Mouse (Mus musculus) hindbrain, embryonic 10.5 days (tissue): ENCODE measurements around the gene Prr14l. TPM values are rescaled to one million over a fixed set of nuclear protein-coding genes. Genes with fewer than 3 reads are reported as not detected.
"Not testable (repeated sequence)": the region's sequence is repeated elsewhere in the genome, so short reads cannot be mapped to it uniquely, and the experiment has no call there.

Experiments
- DNase-seq: peaks from one replicate; pipeline ENCODE4 v3.0.0-alpha.2; 2017; ENCODE audit warnings: low spot score
- H3K27ac ChIP-seq: fragments of 300-500 bp; sonication (generic); 2 replicates; pipeline ENCODE4 v1.5.1; 2016; ENCODE audit warnings: mild to moderate bottlenecking, moderate library complexity
- H3K27me3 ChIP-seq: fragments of 300-500 bp; sonication (generic); 2 replicates; pipeline ENCODE4 v1.6.1; 2016; ENCODE audit warnings: mild to moderate bottlenecking; ENCODE audit not compliant: poor library complexity, insufficient read depth, severe bottlenecking
- H3K36me3 ChIP-seq: fragments of 300-500 bp; sonication (generic); 2 replicates; pipeline ENCODE4 v1.6.1; 2016; ENCODE audit warnings: mild to moderate bottlenecking, moderate library complexity
- H3K4me1 ChIP-seq: fragments of 300-500 bp; sonication (generic); replicated peaks from 2 replicates; pipeline ENCODE4 v1.6.1; 2016; ENCODE audit warnings: mild to moderate bottlenecking
- H3K4me3 ChIP-seq: fragments of 300-500 bp; sonication (generic); 2 replicates; pipeline ENCODE4 v1.5.1; 2016; ENCODE audit warnings: mild to moderate bottlenecking, moderate library complexity
- H3K9me3 ChIP-seq: fragments of 300-500 bp; sonication (generic); 2 replicates; pipeline ENCODE4 v1.6.1; 2016; ENCODE audit warnings: mild to moderate bottlenecking, moderate library complexity
- WGBS: fragments of 180-500 bp; shearing (Covaris S2); methylation state at CpG from one replicate; pipeline ENCODE4 v1.1.7; 2016; 5-methylcytosine and 5-hydroxymethylcytosine counted together
- polyA plus RNA-seq: library from polyadenylated mRNA; unstranded; fragments of >200 nt; fragmentation: Nextera tagmentation; extraction: Ambion mirVana; gene quantifications from 2 replicates; pipeline ENCODE4 v1.2.1, GENCODE M21; 2016

Gene Prr14l
- polyA plus RNA-seq, 1 experiment from 2014 or later = 18.2 TPM

- WGBS = 90% methylated on average over 3 of the region's 3 CpGs
- Histone ChIP-seq H3K4me1 (peaks cover 2% of the 10 kb centered on the region; the same call in 1 of the 2 replicates), H3K4me3 (no peak overlapping the region), H3K27me3 (no peaks in the 10 kb centered on the region), H3K36me3 (peaks cover 29% of the 10 kb centered on the region), H3K9me3 (no peaks in the 10 kb centered on the region), H3K27ac (no peak overlapping the region)
- DNase-seq = no peak
Measured at GRCm38 (mm10) chr5:32778168-32778567, 75.9 kb downstream of the Prr14l start.

- Histone ChIP-seq H3K4me1 (peaks cover 2% of the 10 kb centered on the region; the same call in 1 of the 2 replicates), H3K36me3 (peaks cover 42% of the 10 kb centered on the region), H3K27me3 (no peaks in the 10 kb centered on the region), H3K4me3 (no peak overlapping the region), H3K9me3 (no peaks in the 10 kb centered on the region), H3K27ac (no peak overlapping the region)
- DNase-seq = no peak
- 83% methylated on average over 2 of the region's 2 CpGs for WGBS
Measured at GRCm38 (mm10) chr5:32772361-32772760, 81.7 kb downstream of the Prr14l start.

- 96% methylated on average over 4 of the region's 4 CpGs for WGBS
Measured at GRCm38 (mm10) chr5:32767636-32768373, 86.3 kb downstream of the Prr14l start.

GRCm38 (mm10) chr5:32767004-32767403 is 87.1 kb downstream of the Prr14l start:
- Histone ChIP-seq H3K4me1 (no peaks in the 10 kb centered on the region), H3K9me3 (no peaks in the 10 kb centered on the region), H3K27me3 (no peaks in the 10 kb centered on the region), H3K4me3 (no peak overlapping the region), H3K27ac (no peak overlapping the region), H3K36me3 (peaks cover 48% of the 10 kb centered on the region)
- WGBS = 91% methylated on average over 3 of the region's 3 CpGs
- DNase-seq = no peak

More at GRCm38 (mm10) chr5:32767636-32768373, 86.3 kb downstream of the Prr14l start:
- H3K27ac ChIP-seq = no peak overlapping the region
- H3K27me3 ChIP-seq = no peaks in the 10 kb centered on the region
- no peaks in the 10 kb centered on the region for H3K4me1 ChIP-seq
- peaks cover 47% of the 10 kb centered on the region for H3K36me3 ChIP-seq
- no peaks in the 10 kb centered on the region for H3K9me3 ChIP-seq
- no peak overlapping the region for H3K4me3 ChIP-seq
- DNase-seq = no peak

- Histone ChIP-seq H3K36me3 (peaks cover 56% of the 10 kb centered on the region), H3K4me1 (no peaks in the 10 kb centered on the region), H3K27me3 (no peaks in the 10 kb centered on the region), H3K9me3 (no peaks in the 10 kb centered on the region), H3K4me3 (no peak overlapping the region), H3K27ac (no peak overlapping the region)
- no peak for DNase-seq
- 93% methylated on average over 5 of the region's 5 CpGs for WGBS
Measured at GRCm38 (mm10) chr5:32761566-32762140, 92.4 kb downstream of the Prr14l start.

GRCm38 (mm10) chr5:32760787-32761186 is 93.3 kb downstream of the Prr14l start:
- Histone ChIP-seq H3K36me3 (peaks cover 56% of the 10 kb centered on the region), H3K4me1 (no peaks in the 10 kb centered on the region), H3K9me3 (no peaks in the 10 kb centered on the region), H3K4me3 (no peak overlapping the region), H3K27me3 (no peaks in the 10 kb centered on the region), H3K27ac (no peak overlapping the region)
- no peak for DNase-seq
- 91% methylated on average over 3 of the region's 3 CpGs for WGBS

- not testable (repeated sequence) for H3K4me3 ChIP-seq, DNase-seq, H3K27ac ChIP-seq, H3K27me3 ChIP-seq, H3K4me1 ChIP-seq, H3K9me3 ChIP-seq
- peaks cover 56% of the 10 kb centered on the region for H3K36me3 ChIP-seq
- WGBS = 92% methylated on average over 18 of the region's 18 CpGs
Measured at GRCm38 (mm10) chr5:32760352-32760751, 93.7 kb downstream of the Prr14l start.

- H3K27me3 ChIP-seq = no peaks in the 10 kb centered on the region
- no peak overlapping the region for H3K4me3 ChIP-seq
- no peaks in the 10 kb centered on the region for H3K4me1 ChIP-seq
- no peaks in the 10 kb centered on the region for H3K9me3 ChIP-seq
- no peak for DNase-seq
- H3K27ac ChIP-seq = no peak overlapping the region
- peaks cover 53% of the 10 kb centered on the region for H3K36me3 ChIP-seq
- WGBS = 87% methylated on average over 2 of the region's 2 CpGs
Measured at GRCm38 (mm10) chr5:32759662-32760061, 94.4 kb downstream of the Prr14l start.

GRCm38 (mm10) chr5:32756141-32756540 is 97.9 kb downstream of the Prr14l start:
- WGBS = 96% methylated on average over 8 of the region's 8 CpGs
- Histone ChIP-seq H3K9me3 (no peaks in the 10 kb centered on the region), H3K36me3 (peaks cover 17% of the 10 kb centered on the region)

GRCm38 (mm10) chr5:32751736-32752135 is 102.3 kb downstream of the Prr14l start:
- H3K4me1 ChIP-seq = peaks cover 14% of the 10 kb centered on the region
- WGBS = 62% methylated on average over 2 of the region's 2 CpGs
- no peak overlapping the region for H3K27ac ChIP-seq
- 0 out of 2 replicates have a peak, but pooled peaks cover 2% of the 10 kb centered on the region for H3K36me3 ChIP-seq
- no peak overlapping the region for H3K4me3 ChIP-seq
- H3K27me3 ChIP-seq = no peaks in the 10 kb centered on the region
- H3K9me3 ChIP-seq = no peaks in the 10 kb centered on the region
- DNase-seq = no peak

More at GRCm38 (mm10) chr5:32756141-32756540, 97.9 kb downstream of the Prr14l start:
- no peak overlapping the region for H3K27ac ChIP-seq
- H3K4me3 ChIP-seq = no peak overlapping the region
- 0 out of 2 replicates have a peak, but pooled peaks cover 8% of the 10 kb centered on the region for H3K4me1 ChIP-seq
- no peak for DNase-seq
- H3K27me3 ChIP-seq = no peaks in the 10 kb centered on the region

GRCm38 (mm10) chr5:32748936-32749335 is 105.1 kb downstream of the Prr14l start:
- peaks cover 34% of the 10 kb centered on the region for H3K4me1 ChIP-seq
- no peaks in the 10 kb centered on the region for H3K9me3 ChIP-seq
- H3K36me3 ChIP-seq = no peaks in the 10 kb centered on the region
- H3K4me3 ChIP-seq = no peak overlapping the region
- no peak for DNase-seq
- no peak overlapping the region for H3K27ac ChIP-seq
- WGBS = 93% methylated on average over 6 of the region's 6 CpGs
- H3K27me3 ChIP-seq = no peaks in the 10 kb centered on the region

- Histone ChIP-seq H3K4me3 (no peak overlapping the region), H3K36me3 (no peaks in the 10 kb centered on the region), H3K27me3 (no peaks in the 10 kb centered on the region), H3K9me3 (no peaks in the 10 kb centered on the region), H3K27ac (no peak overlapping the region), H3K4me1 (peaks cover 37% of the 10 kb centered on the region)
- DNase-seq = peak; percentile 51
- 66% methylated on average over 6 of the region's 6 CpGs for WGBS
Measured at GRCm38 (mm10) chr5:32747650-32748375, 106.2 kb downstream of the Prr14l start.
